Mouse (Mus musculus): ENCODE data around the gene Zbtb7a.

Gene Zbtb7a

GRCm38 (mm10) chr10:81134966-81135681 lies at the start of gene Zbtb7a:
TSS of gene Zbtb7a (plus strand) at chr10:81135220.
- DNase-seq, result no peak

- DNase-seq, result no peak
These were observed 48.0 kb upstream of the Zbtb7a start for GRCm38 (mm10) chr10:81087021-81087420.

- peak; percentile 61 for DNase-seq
These were observed 45.8 kb upstream of the Zbtb7a start for GRCm38 (mm10) chr10:81089216-81089615.

GRCm38 (mm10) chr10:81090621-81091020 lies 44.4 kb upstream of the Zbtb7a start:
- DNase-seq, result no peak

GRCm38 (mm10) chr10:81092465-81093250 lies 42.4 kb upstream of the Zbtb7a start:
- DNase-seq, result peak; percentile 44

DNA sequence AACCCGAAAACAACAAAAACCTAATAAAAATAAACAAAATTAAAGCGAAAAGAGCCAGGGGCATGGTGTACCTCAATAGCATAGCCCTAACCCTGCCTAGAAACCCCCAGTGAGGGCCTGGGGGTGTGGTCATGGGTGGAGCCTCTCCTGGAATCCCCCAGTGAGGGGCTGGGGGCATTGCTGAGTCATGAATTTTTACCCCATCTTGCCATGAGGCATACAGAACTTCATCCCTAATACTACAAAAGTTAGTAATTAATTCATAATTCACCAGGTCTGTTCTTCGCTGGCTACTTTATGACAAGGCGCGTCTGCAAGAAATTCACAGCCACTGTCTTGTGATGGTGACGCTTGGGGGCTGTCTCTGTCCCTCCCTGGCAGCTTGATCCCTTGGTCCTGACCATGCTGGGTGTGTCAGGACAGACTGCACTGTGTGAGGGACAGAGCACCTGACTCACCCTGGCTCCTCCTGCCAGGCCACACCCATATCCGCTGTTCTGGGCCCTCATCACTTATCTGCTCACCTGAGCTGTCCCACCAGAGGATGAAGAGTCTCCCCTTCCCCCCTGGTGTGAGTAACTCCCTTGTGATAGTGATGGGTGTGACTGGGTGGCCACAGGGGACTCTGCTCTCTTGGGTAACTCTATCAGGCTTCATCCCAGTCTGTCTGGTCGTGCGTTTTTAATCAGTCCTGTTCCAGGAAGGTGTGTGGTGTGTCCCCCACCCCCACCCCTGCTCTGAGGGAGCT lies 39.9 kb upstream of the Zbtb7a start:
- no peak for DNase-seq

DNA sequence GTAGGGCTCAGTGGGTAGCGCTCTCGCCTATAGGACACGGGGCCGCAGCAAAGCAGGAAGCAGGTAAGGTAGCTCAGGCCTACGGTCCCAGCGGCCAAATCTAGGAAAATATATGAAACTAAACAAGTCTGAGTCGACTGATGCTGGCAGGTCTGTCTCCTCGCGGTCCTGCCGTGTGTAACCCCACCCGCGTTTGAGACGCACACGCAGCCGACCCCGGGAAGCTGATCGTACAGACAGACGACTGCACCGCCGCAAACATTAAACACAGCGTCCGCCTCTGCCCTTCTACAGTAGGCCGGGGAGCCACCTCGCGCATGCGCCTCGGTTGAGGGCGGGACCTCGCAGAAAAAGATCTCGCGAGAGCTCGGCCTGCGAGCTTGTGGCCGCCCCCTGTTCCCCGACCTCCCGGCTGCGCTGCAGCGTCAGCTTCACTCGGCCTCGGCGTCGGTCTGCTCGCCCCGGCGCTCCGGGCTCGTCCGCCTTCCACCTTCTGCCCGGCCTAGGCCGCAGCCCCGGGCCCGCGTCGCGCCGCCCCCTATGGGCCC lies 29.4 kb upstream of the Zbtb7a start, which contains the start of gene Map2k2:
Gene Map2k2, plus strand, starts transcription at position 351 of the 548 bp plus-strand sequence.
- peak; percentile 96 for DNase-seq

GRCm38 (mm10) chr10:81106113-81106721 lies 28.8 kb upstream of the Zbtb7a start:
- peak; percentile 84 for DNase-seq

- no peak for DNase-seq
These were observed 22.1 kb upstream of the Zbtb7a start for GRCm38 (mm10) chr10:81112946-81113345.

- DNase-seq, result no peak
These were observed 15.4 kb upstream of the Zbtb7a start for GRCm38 (mm10) chr10:81119625-81120024.

GRCm38 (mm10) chr10:81120650-81121049 lies 14.4 kb upstream of the Zbtb7a start:
- no peak for DNase-seq

DNA sequence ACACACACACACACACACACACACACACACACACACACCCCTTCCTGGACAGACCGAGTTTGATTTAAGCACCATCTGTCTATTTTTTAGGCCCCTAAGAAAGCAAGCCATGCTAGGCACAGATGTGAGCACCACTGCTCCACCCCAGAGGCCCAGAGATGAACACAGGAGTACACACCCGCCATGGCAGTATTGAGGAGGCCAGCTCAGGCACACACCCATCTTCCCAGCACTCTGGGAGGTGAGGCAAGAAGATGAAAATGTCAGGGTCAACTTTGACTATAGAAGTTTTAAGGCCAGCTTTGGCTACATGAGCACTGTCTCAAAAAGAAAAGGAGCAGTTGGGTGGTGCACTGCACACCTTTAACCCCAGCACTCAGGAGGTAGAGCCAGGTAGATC lies 12.1 kb upstream of the Zbtb7a start:
- no peak for DNase-seq

DNA sequence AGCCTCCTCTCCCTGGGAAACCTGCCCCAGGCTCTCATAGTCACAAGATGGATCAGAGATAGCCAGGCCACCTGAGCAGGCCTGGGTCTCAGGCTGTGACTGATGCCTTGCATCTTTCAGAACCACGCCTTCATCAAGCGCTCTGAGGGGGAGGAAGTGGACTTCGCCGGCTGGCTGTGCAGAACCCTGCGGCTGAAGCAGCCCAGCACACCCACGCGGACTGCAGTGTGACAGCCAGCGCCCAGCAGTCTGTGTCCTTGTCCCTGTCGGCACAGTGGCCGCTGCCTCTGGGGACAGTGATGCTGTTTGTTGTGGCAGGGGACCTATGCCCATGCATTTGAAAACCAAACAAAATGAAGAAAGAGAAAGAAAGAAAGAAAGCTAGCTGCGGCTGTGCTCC lies 11.5 kb upstream of the Zbtb7a start:
- DNase-seq, result no peak

DNA sequence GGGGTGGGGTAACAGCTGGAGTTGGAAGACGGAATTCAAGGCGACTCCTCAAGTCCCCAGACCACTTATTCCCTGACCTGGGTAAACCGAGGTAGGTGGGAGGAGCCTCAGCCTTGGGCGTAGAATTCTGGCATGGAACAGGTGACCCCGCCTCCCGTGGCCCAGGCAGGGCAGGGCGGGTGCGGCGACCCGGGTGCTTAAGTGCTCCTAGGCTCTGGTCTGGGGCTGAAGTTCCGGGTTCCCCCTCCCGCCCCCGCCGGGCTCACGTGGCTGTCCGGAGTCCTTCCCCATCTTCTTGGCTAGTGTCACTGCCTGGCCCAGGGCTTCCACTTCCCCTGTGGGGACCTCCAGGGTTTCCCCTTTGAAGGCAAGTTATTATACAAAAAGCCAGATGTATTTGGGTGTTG lies 836 bp upstream of the Zbtb7a start:
- DNase-seq, result peak; percentile 56

DNA sequence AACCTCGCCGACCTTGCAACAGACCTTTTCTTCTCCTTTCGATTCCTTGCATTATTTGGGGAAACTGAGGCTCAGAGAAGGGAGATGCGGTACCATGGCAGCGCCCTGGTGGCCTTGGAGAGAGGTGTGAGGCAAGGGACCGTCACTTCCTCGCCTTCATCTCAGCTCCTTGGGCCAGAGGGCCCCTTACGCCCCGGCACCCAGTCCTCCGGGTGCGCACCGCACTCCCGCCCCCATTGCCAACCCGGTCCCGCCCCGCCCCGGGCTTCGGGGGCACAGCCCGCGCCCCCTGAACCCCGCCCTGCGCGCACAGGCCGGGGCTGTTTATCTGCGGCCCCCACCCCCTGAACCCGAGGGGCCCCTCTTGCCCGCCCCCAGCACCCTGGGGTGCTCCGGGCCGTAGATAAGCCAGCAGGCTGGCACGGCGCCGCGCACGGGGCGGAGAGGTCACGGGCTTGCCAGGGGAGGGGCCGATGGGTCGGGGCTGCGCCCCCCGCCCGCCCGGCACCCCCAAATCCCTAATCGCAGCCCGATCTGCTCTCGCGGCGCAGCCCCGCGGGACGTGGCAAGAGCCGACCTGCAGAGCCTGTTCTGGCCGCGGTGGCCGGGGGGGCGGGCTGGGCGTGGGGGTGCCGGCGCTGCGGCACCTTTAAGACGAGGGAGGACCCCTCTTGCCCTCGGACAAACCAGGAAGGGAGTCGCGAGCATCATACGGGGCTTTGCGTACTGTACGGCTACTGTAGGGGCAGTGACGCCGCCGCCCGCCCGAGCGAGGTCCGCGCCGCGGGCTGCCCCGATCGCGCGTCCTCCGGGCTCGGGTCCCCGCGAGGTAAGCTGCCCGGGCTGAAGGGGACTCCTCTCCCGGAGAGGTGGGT lies 1.0 kb downstream of the Zbtb7a start:
- peak; percentile 71 for DNase-seq

DNA sequence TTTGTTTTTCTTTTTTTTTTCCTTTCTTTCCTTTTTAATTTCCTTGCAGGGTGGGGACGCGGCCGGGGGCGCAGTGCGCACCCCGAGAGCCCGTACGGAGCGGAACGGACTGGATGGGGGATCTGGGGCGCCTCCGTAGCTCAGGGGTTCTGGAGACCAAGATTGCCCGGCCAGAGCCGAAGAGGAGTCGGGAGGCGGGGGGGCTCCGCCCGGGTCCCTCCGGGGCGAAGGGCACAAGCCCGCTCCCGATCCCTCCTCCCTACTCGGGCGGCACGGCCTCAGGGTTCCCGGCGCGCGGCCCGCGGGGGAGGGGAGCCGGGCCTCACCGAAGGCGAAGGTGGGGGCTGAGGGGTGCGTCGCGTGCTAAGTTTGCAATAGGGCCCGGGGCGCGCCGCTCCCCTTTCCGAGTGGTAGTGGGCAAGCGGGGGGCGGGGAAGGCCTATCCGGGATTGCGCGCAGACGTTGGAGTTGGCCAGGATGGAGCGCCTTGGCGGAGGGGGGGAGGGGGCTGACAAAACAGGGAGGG lies 1.7 kb downstream of the Zbtb7a start:
- peak; percentile 87 for DNase-seq

DNA sequence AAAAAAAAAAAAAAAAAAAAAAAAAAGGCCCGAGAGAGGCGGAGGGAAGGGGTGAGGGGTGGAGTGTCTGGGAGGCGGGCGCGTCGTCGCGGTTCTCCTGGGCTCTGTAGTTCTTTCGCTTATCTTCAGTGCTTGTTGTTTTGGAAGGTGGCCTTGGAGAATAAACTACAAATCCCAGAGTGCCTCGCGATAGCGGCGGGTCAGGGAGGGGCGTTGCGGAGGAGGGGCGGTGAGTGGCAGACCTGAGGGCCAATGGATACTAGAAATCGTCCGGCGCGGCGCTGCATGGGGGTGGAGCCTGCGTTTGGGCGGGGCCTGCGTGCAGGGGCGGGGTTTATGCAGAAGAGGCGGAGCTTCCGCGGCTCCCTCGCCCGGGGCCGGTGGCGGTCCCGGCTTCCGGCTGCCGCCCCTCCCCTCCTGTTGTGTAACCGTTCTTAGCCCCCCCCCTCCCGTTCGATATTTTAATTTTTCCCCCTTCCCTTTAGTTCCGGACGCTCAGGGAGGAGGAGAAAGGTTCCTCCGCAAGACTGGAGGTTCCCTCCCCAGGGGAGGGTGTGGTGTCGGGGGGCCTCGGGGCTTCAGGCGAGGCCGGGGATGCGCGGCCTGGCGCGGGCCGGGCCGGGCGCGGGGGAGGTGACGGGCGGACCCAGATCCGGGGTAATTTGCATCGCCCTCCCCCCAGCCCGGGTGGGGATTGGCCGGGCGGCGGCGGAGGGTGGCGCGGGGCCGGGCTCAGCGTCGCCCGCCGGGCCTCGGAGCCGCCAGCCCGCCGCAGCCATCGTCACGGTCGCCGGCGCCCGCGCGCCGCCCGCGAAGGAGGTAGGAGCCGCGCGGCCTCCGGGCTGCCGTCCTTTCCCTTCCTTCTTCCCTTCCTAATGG lies 2.5 kb downstream of the Zbtb7a start:
- DNase-seq, result peak; percentile 100

GRCm38 (mm10) chr10:81138131-81138782 lies 3.2 kb downstream of the Zbtb7a start:
- no peak for DNase-seq

DNA sequence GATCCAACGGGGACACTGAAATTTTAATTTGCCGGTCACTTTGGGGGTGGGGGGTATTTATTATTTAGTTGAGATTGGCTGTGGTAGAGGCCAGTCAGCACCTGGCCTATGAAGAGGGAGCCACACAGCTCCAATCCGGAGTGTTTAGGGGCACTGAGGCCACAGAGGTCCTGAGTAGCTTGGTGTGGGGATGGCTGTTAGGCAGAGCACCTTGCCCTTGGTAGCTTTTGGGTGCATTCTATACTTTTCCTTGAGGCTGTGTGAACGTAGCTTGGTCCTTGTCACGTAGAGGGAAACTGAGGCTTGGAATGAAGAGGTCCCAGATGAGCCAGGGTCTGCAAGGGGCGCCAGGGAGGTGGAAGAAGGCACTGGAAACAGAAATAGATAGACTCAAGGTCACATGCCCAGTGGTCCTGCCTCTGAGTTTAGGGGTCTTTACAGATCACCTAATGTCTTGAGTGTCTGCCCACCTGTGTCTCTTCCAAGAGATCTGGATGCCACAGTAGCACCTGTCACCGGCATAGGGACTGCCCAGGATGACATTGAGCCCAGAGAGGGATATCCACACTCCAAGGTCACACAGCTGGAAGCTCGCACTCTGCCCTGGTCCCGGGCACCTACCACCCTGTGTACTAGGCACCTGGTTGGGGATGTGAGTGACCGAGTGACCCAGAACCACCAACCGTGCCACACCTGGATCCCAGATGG lies 4.0 kb downstream of the Zbtb7a start:
- DNase-seq, result no peak
